Mouse (Mus musculus) intestine, embryonic 14.5 days (tissue): Measurements from ENCODE around the gene Syce3. TPM values are rescaled to one million over a fixed set of nuclear protein-coding genes. Genes with fewer than 3 reads are reported as not detected.

Experiments used
- polyA plus RNA-seq: library from polyadenylated mRNA; unstranded; fragments of >200 nt; fragmentation: Nextera tagmentation; extraction: Ambion mirVana; gene quantifications from 2 replicates; pipeline ENCODE4 v1.2.1, GENCODE M21; 2014

Syce3 gene
- polyA plus RNA-seq, 1 experiment from 2014 or later, result not detected

Other genes with a start within 250 kb of the Syce3 start
- gene Plxnb2, start 229.7 kb downstream of the Syce3 start, polyA plus RNA-seq, result 149 and 150 TPM in 2 replicates
- gene Dennd6b, start 214.0 kb downstream of the Syce3 start, polyA plus RNA-seq, result 13.9 and 16.2 TPM in 2 replicates
- 26.9 and 29.6 TPM in 2 replicates for gene Ppp6r2, start 198.9 kb downstream of the Syce3 start, polyA plus RNA-seq
- gene Sbf1, start 95.2 kb downstream of the Syce3 start, polyA plus RNA-seq, result 52.6 and 53.6 TPM in 2 replicates
- gene Adm2, start 87.8 kb downstream of the Syce3 start, polyA plus RNA-seq, result 0.32 and 0.73 TPM in 2 replicates
- not detected in 2 replicates for gene Miox, start 76.1 kb downstream of the Syce3 start, polyA plus RNA-seq
- 46.7 and 48.6 TPM in 2 replicates for gene Lmf2, start 54.8 kb downstream of the Syce3 start, polyA plus RNA-seq
- gene Ncaph2, start 54.8 kb downstream of the Syce3 start, polyA plus RNA-seq, result 157 and 170 TPM in 2 replicates
- gene Sco2, start 36.7 kb downstream of the Syce3 start, polyA plus RNA-seq, result 12.3 and 14.6 TPM in 2 replicates
- 1.2 and 1.5 TPM in 2 replicates for gene Tymp, start 33.5 kb downstream of the Syce3 start, polyA plus RNA-seq
- 0.34 TPM in 1 of 2 replicates, not detected in the other for gene Odf3b, start 31.2 kb downstream of the Syce3 start, polyA plus RNA-seq
- not detected in 2 replicates for gene Klhdc7b, start 25.6 kb downstream of the Syce3 start, polyA plus RNA-seq
- gene Cpt1b, start 15.4 kb upstream of the Syce3 start, polyA plus RNA-seq, result 0.60 and 0.76 TPM in 2 replicates
- 1.7 and 2.2 TPM in 2 replicates for gene C730034F03Rik, start 19.1 kb upstream of the Syce3 start, polyA plus RNA-seq
- gene Gm44502, start 19.2 kb upstream of the Syce3 start, polyA plus RNA-seq, result not detected in 2 replicates
- 46.3 and 49.7 TPM in 2 replicates for gene Chkb, start 19.4 kb upstream of the Syce3 start, polyA plus RNA-seq
- gene Mapk8ip2, start 43.4 kb upstream of the Syce3 start, polyA plus RNA-seq, result 5.1 TPM in 2 replicates
- 14.4 and 15.4 TPM in 2 replicates for gene Arsa, start 66.9 kb upstream of the Syce3 start, polyA plus RNA-seq
- gene Shank3, start 89.1 kb upstream of the Syce3 start, polyA plus RNA-seq, result 1.9 and 2.1 TPM in 2 replicates
- 0.43 TPM in 1 of 2 replicates, not detected in the other for gene Acr, start 157.8 kb upstream of the Syce3 start, polyA plus RNA-seq
- 41.3 and 44.9 TPM in 2 replicates for gene Rabl2, start 181.4 kb upstream of the Syce3 start, polyA plus RNA-seq